Mouse (Mus musculus) liver (tissue): ENCODE results near the gene Psmd5.

ENCODE experiments used
- DNase-seq: peaks from one replicate; pipeline ENCODE4 v3.0.0-alpha.2; 2020; ENCODE audit warnings: mixed read lengths

Psmd5 gene

DNA sequence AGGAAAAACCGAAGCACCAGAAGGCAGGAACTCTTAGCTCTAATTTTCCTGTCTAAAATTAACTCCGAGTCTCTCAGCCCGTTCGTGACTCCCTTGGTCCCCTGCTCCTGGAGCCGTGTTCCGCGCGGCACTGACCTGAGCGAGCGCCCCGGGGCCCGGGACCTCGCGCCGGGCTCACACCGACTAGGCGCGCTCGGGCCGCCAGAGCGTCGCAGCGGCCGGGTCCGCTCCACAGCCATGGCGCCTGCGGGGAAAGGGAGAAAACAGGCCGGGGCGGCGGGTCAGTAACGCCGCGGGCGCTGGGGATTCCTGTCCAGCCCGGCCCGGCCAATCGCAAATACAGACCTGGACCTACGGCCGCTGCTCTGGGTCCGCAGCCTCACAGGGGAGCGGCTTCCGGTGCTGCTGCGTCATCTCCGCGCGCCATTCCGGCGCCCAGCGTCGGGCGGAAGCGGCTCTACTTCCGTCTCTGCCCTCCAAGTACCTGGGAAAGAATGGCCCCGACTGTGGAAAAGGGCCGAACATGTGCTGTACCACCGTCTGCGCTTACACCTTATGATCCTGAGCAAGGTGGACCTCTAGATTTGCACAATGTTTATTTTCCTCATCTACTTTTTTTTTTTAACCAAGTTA is 48.8 kb downstream of the Psmd5 start, which contains the start of gene Fbxw2:
Gene Fbxw2, minus strand, starts transcription at position 485 of the 633 bp plus-strand sequence.
- DNase-seq: peak; percentile 92

DNA sequence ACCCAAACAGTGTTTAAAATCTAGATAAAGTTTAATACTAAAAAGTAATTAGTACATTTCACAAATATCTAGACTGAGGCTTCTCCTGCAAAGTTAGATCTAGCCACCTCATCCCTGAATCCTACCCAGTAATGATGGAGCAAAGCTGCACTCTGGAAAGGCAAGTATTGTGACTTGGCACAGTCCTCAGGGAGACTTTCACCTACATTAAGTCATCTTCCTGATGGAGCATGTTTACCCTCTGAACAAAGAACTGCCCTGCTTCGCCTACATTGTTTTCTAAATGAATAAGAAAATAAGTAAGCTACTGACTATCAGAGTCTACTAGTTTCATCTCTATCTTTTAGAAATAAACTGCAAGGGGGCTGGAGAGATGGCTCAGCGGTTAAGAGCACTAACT is 56.3 kb downstream of the Psmd5 start:
- DNase-seq: no peak

DNA sequence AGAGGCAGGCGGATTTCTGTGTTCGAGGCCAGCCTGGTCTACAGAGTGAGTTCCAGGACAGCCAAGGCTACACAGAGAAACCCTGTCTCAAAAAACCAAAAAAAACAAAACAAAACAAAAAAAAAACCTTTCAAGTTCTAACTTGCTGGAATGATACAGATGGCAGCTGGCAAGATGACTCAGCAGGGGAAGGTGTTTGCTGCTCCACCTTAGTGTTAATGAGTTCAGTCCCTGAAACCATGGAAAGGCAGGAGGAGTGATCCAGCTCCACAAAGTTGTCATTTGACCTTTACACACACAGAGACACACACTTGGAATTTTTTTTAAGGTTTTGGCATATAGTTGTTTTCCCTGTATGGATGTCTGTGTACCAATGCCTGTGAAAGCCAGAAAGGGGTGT is 58.9 kb downstream of the Psmd5 start:
- peak; percentile 42 for DNase-seq

DNA sequence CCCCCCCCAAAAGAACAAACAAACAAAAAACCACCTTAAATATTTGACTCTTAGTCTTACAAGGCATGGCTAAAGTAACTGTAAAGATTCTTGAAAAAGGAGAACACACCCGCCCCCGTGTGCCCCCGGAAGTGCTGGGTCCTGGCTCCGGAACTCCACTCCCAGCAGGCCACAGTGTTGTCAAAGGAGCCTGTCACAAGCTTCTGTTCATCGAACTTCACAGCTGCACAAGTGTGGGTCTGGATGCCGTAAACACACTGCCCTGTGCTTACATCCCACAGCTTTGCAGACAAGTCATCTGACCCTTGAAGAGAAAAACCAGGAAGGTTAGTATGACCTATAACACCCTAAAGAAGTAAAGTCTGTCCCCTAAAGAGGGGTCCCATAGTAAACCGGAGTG is 62.1 kb downstream of the Psmd5 start:
- no peak for DNase-seq

DNA sequence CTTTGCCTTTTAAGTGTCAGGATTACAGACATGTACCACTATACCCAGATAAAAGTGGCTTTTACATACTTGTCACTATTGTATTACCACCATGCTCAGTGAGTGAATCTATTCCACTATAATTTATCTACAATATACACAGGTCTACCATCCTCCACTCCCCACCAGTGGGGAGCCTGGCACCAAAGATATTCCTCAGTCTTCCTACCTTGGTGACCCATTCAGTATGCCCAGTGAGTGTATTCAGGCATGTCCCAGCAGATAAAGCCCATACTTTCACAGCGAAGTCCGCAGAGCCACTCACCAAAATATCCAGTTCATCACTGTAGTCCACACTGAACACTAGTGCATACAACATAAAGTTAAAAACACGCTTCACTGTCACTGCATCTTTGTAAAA is 64.0 kb downstream of the Psmd5 start:
- DNase-seq: no peak

DNA sequence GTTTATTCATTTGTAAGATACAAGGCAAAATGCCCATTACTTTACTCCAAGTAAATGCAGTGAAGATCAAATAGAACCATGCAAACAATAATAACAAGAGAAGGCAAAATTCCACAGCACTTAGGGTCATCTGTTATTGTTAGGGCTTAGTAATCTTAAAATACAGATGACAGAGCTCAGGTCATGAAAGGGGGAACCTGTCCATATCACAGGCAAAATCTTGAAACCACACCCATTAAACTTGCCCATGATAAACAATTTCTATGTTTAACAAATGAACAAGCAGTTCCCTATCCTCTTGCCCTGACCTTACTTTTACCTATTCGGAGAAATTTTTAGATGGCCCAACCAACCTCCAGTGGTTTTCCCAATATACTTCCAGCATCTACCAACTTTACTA is 65.2 kb downstream of the Psmd5 start:
- DNase-seq: no peak

DNA sequence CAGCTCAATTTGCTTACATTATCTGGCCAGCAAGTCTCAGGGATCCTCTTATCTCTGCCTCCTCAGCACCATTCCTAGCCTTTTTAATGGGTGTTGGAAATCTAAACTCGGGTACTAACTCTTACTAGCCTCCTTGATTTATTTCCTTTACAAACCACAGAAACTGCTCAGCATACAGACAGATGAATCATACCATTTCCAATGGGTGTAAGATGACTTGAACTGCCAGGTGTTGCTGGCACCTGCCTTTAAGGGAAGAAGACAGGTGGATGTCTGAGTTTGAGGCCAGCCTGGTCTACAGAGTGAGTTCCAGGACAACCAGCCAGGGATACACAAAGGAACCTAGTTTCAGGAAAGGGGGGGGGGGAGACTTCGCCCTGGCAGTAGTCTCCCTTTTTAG is 66.7 kb downstream of the Psmd5 start:
- DNase-seq: no peak

DNA sequence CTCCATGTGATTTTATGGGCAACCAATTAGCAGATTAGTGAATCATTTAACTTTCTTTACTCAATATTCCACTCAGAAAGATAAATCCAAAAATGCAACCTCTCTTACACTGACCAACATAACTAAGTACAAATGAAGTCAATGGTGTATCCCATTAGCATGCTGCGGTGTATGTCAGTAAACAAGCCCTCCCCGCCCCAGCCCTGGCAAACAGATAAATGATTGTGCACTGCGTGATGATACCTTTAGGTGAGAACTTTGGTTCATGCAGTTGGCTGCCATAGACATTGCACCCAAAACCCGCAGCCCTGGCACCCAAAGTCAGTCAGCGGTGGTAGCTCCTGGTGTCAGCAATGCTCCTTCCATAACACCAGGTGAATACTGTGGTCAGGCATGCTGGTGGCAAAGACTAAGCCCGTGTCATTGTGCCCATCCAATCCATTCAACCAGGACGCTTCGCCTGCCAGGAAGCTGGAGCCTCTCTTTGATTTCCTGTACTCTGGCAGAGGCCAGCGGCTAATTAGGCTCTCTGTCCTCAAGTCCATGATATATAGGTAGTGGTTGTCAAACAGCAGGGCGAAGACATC is 69.3 kb downstream of the Psmd5 start:
- peak; percentile 75 for DNase-seq

DNA sequence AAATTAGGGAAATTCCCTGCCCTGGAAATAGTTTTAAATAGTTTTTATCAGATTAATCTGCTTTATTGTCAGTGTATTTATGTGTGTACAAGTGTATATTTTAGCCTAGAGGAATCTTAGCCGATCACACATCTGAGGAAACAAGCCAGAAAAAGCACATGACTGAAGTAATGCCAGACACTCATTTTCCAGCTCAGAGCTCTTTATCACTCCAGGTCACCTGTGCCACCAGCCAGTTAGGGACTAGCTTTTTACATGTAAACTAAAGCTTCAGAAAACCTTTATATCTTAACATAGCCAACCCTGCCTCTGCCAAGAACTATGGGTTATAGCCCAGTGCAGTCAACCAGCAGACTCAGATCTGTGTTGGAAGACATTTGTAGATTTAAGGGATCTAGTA is 70.0 kb downstream of the Psmd5 start:
- DNase-seq: peak; percentile 63

DNA sequence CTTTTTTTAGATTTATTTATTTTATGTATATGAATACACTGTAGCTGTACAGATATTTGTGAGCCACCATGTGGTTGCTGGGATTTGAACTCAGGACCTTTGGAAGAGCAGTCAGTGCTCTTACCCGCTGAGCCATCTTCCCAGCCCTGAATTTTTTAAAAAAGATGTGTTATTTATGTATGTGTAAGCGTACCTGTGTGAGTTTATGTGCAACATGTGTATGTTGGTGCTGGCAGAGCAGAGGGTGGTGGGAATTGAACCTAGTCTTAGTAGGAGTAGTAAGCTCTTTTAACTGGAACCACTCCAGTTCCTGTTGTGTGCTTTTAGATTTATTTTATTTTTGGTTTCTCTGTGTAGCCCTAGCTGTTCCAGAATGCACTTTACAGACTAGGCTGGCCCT is 70.6 kb downstream of the Psmd5 start:
- DNase-seq: no peak

DNA sequence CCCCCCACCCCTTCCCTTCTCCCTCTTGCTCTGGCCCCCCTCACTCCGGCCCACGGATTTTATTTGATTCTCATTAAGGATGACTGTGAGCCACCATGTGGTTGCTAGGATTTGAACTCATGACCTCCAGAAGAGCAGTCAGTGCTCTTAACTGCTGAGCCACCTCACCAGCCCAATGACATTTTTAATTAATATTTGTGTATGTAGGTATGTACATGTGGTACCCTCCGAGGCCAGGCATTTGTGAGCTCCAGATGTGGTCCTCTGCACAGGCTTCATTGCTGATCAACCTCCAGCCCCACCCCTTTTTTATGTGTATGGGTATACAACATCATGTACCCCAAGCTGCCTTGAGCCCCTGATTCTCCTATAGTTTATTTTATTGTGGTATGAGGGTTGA is 71.0 kb downstream of the Psmd5 start:
- DNase-seq: peak; percentile 17

DNA sequence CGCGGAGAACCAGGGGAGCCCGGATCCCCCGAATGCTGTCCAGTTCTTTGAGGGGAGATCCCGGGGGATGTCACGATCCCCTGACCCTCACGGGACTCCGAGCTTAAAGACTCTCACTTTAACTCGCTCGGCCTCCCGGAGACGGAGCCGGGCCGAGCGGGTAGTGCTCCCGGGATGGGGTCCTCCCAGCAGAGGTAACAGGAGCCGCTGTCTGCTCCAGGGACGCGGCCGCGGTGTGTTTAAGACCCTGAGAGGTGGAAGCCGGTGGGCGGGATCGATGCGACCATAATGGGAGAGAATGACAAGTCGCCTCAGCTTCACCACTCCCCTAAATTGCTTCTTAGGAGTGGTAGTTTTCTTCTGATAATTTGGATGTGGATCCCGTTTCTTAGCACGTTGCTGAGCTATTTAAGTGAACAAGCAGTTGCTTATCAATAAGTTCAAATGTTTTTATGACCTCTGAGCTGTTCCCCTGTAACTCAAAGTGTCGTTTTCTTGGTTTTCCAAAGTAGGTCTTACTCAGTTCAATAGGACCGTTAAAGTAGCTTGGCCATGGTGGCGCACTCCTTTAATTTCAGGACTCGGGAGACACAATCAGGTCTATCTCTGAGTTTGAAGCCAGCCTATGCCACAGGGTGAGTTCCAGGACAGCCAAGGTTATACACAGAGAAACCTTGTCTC is 72.1 kb downstream of the Psmd5 start:
- peak; percentile 67 for DNase-seq

DNA sequence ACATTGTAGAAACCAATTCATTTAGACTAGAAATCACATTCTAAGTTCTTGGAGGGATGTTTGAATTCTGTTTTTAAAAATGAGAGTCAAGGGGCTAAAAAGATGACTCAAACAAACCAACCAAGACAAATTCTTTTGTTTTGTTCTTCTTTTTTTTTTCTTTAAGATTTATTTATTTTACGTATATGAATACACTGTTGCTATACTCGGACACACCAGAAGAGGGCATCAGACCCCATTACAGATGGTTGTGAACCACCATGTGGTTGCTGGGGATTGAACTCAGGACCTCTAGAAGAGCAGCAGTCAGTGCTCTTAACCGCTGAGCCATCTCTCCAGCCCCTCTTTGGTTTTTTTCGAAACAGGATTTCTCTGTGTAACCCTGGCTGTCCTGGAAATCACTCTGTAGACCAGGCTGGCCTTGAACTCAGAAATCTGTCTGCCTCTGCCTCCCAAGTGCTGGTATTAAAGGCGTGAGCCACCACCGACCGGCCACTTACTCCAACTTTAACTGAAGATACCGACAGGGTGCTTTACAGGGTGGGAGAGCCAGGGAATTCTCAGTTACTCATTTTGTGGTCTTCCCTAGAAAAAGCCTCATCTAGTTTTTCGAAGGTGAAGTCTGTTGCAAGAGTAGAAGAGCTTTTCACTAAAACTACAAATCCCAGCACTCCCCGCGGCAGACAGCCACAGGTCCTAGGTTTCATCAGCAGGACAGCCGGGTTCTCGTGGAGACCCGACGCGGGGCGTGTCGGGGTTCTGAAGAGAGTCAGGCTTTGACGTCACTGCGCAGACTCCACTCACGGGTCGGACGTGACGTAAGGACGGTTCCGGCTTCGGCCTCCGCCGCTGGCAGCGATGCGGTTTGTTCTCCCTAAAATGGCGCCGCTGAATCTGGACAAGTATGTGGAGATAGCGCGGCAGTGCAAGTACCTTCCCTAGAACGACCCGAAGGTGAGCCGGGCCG is 73.0 kb downstream of the Psmd5 start:
- DNase-seq: peak; percentile 98

DNA sequence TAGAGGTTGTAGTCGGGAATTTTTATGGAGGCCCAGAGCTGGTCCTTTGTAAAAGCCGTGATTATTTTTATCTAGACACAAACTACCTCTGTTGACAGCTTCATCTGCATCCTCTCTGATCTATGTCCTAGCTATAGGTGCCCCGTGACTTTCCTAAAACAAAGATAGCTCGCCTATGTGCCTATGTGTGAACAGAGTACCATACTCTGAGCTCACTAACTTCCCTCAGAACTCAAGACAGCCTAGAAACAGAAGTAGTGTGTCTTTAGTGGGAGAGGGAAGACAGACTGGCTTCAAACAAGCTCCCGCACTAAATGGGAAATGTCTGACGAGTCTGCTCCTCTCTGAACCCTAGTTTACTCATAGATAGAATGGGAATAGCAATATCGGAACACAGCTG is 74.4 kb downstream of the Psmd5 start:
- DNase-seq: no peak
